Mouse (Mus musculus): ENCODE data around the gene Mgat1.

DNA sequence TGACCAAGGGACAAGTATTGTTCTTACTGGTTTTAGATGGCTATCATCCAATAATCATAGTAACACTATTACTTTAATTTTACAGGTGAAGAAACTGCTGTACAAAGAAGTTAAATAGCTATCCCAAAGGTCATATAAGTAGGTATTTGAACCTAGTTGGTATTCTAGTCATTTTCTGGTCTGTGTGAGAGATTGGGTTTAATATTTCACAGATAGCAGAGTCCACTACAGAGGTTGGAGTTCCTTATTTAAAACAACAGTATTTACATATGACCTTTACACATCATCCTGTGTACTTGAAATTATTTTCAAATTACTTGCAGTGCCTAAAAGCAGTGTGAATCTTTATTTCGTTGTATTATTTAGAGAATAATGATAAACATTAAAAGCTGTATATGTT lies 30.5 kb upstream of the Mgat1 start:
- no peak for TF ChIP-seq POLR2AphosphoS2 (IDR thresholded peaks at IDR 0.05; ENCODE audit: low read depth, low read length)
- no peak for TF ChIP-seq MAFK (IDR thresholded peaks at IDR 0.05; ENCODE audit: insufficient replicate concordance, low read length)
- no peak for TF ChIP-seq POLR2A (IDR thresholded peaks at IDR 0.05; ENCODE audit: low read depth, low read length)
- TF ChIP-seq EP300 (IDR thresholded peaks at IDR 0.05; ENCODE audit: low read length): no peak
- TF ChIP-seq GABPA (IDR thresholded peaks at IDR 0.05; ENCODE audit: insufficient replicate concordance, low read depth, low read length): no peak
- TF ChIP-seq NELFE (IDR thresholded peaks at IDR 0.05; ENCODE audit: low read depth, low read length): no peak
- no peak for TF ChIP-seq CTCF (conservative IDR thresholded peaks at IDR 0.05 in 1 of 2, IDR thresholded peaks at IDR 0.05 in 1 of 2; ENCODE audit: low read depth in 2 of 2, low read length in 2 of 2)
- TF ChIP-seq CHD1 (IDR thresholded peaks at IDR 0.05; ENCODE audit: low read depth, low read length): no peak
- TF ChIP-seq NRF1 (IDR thresholded peaks at IDR 0.05; ENCODE audit: low read depth, low read length): no peak
- TF ChIP-seq E2F4 (IDR thresholded peaks at IDR 0.05; ENCODE audit: insufficient replicate concordance, low read depth, low read length): no peak
